Mouse (Mus musculus) lung, postnatal 0 days (tissue): Measurements from ENCODE around the gene Map3k6. TPM values are rescaled to one million over a fixed set of nuclear protein-coding genes. Genes with fewer than 3 reads are reported as not detected.

Experiments
- ATAC-seq: fragments of 200-750 bp; cut with Nextera tagmentation; 2 replicates; pipeline ENCODE4 v1.8.0; 2017; ENCODE audit warnings: moderate library complexity
- DNase-seq: peaks from one replicate; pipeline ENCODE4 v3.0.0-alpha.2; 2016; ENCODE audit warnings: low spot score
- H3K27ac ChIP-seq: fragments of 300-500 bp; sonication (generic); 2 replicates; pipeline ENCODE4 v1.5.1; 2014; ENCODE audit warnings: antibody characterized with exemption, mild to moderate bottlenecking, low read length, mixed read lengths
- H3K27me3 ChIP-seq: fragments of 300-500 bp; sonication (generic); replicated peaks from 2 replicates; pipeline ENCODE4 v1.6.1; 2014; ENCODE audit warnings: low read length, mixed read lengths; ENCODE audit not compliant: insufficient read depth
- H3K36me3 ChIP-seq: fragments of 300-500 bp; sonication (generic); 2 replicates; pipeline ENCODE4 v1.6.1; 2014; ENCODE audit warnings: low read length, mixed read lengths; ENCODE audit not compliant: insufficient read depth
- H3K4me1 ChIP-seq: fragments of 300-500 bp; sonication (generic); 2 replicates; pipeline ENCODE4 v1.6.1; 2014; ENCODE audit warnings: antibody characterized with exemption, low read depth, low read length, mixed read lengths; ENCODE audit not compliant: insufficient read depth
- H3K4me2 ChIP-seq: fragments of 300-500 bp; sonication (generic); replicated peaks from 2 replicates; pipeline ENCODE4 v1.6.1; 2014; ENCODE audit warnings: low read depth, mild to moderate bottlenecking, low read length, moderate library complexity, mixed read lengths
- H3K4me3 ChIP-seq: fragments of 300-500 bp; sonication (generic); 2 replicates; pipeline ENCODE4 v1.5.1; 2014; ENCODE audit warnings: low read depth, low read length
- H3K9ac ChIP-seq: fragments of 300-500 bp; sonication (generic); replicated peaks from 2 replicates; pipeline ENCODE4 v1.6.1; 2014; ENCODE audit warnings: low read depth, mild to moderate bottlenecking
- H3K9me3 ChIP-seq: fragments of 300-500 bp; sonication (generic); 2 replicates; pipeline ENCODE4 v1.6.1; 2016; ENCODE audit warnings: low read length, mixed read lengths
- CTCF ChIP-seq: IDR thresholded peaks from 2 replicates; pipeline ENCODE4 v1.5.1; 2016; ENCODE audit warnings: antibody characterized with exemption, mild to moderate bottlenecking
- EP300 ChIP-seq: IDR thresholded peaks from 2 replicates; pipeline ENCODE4 v1.6.1; 2016; ENCODE audit warnings: antibody characterized with exemption, mild to moderate bottlenecking, control low read depth
- WGBS: fragments of 180-500 bp; shearing (Covaris S2); extraction: QIAGEN DNeasy Blood & Tissue Kit; methylation state at CpG from one replicate; pipeline ENCODE4 v1.1.7; 2014; 5-methylcytosine and 5-hydroxymethylcytosine counted together
- polyA plus RNA-seq: library from polyadenylated mRNA; unstranded; fragments of >200 nt; fragmentation: Nextera tagmentation; extraction: Ambion mirVana; gene quantifications from 2 replicates; pipeline ENCODE4 v1.2.1, GENCODE M21; 2015

Map3k6 gene
- polyA plus RNA-seq, 1 experiment from 2014 or later = 18.7 TPM

DNA sequence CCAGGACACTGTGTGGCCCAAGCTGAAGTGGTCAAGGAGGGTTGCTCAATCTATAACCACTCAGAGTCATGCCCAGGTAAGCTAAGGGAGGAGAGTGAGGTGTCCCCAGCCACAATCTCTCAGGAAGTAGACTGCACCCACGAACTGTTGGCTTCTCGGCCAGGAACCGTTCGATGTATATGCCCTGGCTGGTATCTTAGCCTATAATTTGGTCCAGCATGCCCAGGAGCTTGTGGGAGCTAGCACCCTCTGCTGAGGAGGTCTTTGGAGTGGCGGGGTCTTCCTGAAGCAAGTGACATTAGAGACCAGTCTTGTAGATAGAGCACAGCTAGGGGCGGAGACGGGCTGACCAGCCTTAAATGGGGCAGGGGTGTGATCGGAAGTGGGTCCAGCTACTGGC, 18.9 kb upstream of the Map3k6 start:
- no peak overlapping the region for H3K9ac ChIP-seq
- WGBS = 83% methylated on average over 8 of the region's 8 CpGs
- TF ChIP-seq EP300 = no peak

GRCm38 (mm10) chr4:133223875-133224274, 16.7 kb upstream of the Map3k6 start:
- WGBS = 43% methylated on average over 5 of the region's 5 CpGs
- Histone ChIP-seq H3K36me3 (no peaks in the 10 kb centered on the region), H3K4me3 (no peak overlapping the region), H3K27ac (no peak overlapping the region), H3K9ac (no peak overlapping the region), H3K4me2 (no peak overlapping the region), H3K27me3 (no peaks in the 10 kb centered on the region), H3K9me3 (no peaks in the 10 kb centered on the region), H3K4me1 (peaks cover 7% of the 10 kb centered on the region)
- 0 out of 2 replicates have a peak, but pooled peaks have one; percentile 28 for ATAC-seq
- TF ChIP-seq EP300 (no peak), CTCF (no peak)
- no peak for DNase-seq

More for the DNA sequence above, 18.9 kb upstream of the Map3k6 start:
- Histone ChIP-seq H3K27ac (no peak overlapping the region), H3K4me1 (peaks cover 7% of the 10 kb centered on the region), H3K9me3 (no peaks in the 10 kb centered on the region), H3K4me2 (no peak overlapping the region), H3K27me3 (no peaks in the 10 kb centered on the region), H3K4me3 (no peak overlapping the region), H3K36me3 (no peaks in the 10 kb centered on the region)
- ATAC-seq (0 out of 2 replicates have a peak, but pooled peaks have one; percentile 29), DNase-seq (no peak)

DNA sequence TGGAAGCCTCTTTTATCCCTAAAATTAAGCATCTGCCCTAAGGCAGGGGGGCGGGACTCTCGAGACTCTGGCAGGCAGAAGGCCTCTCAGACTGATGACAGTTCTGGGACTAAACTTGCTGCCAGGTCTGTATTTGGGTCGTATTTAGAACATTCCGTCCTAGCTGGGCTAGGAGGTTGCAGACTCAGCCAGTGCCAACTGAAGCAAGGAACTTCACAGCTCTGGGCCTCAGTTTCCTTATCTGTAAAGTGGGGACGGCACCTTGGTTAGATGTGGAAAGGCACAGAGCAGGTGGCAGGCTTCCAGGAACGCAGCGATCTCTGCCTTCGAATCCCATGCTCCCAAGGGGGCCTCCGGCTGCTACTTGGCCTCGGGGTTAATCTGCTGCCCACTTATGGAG, 14.5 kb upstream of the Map3k6 start:
- peaks cover 3% of the 10 kb centered on the region for H3K4me1 ChIP-seq
- no peaks in the 10 kb centered on the region for H3K9me3 ChIP-seq
- H3K4me2 ChIP-seq = no peak overlapping the region
- no peak for TF ChIP-seq CTCF
- TF ChIP-seq EP300 = 0 out of 2 replicates have a peak, but pooled peaks have one; percentile 16
- H3K27me3 ChIP-seq = no peaks in the 10 kb centered on the region
- ATAC-seq (peak; percentile 38), DNase-seq (peak; percentile 56)
- WGBS = 62% methylated on average over 10 of the region's 10 CpGs
- no peak overlapping the region for H3K27ac ChIP-seq
- no peak overlapping the region for H3K4me3 ChIP-seq
- H3K9ac ChIP-seq = no peak overlapping the region
- no peaks in the 10 kb centered on the region for H3K36me3 ChIP-seq

- H3K9ac ChIP-seq = no peak overlapping the region
- H3K9me3 ChIP-seq = no peaks in the 10 kb centered on the region
- H3K4me2 ChIP-seq = no peak overlapping the region
- H3K27ac ChIP-seq = no peak overlapping the region
- WGBS = 70% methylated on average over 8 of the region's 8 CpGs
- DNase-seq (no peak), ATAC-seq (no peak)
- H3K4me1 ChIP-seq = peaks cover 3% of the 10 kb centered on the region
- H3K27me3 ChIP-seq = no peaks in the 10 kb centered on the region
- H3K4me3 ChIP-seq = no peak overlapping the region
- no peaks in the 10 kb centered on the region for H3K36me3 ChIP-seq
- TF ChIP-seq CTCF = no peak
These were observed 13.0 kb upstream of the Map3k6 start for GRCm38 (mm10) chr4:133227636-133228035.

DNA sequence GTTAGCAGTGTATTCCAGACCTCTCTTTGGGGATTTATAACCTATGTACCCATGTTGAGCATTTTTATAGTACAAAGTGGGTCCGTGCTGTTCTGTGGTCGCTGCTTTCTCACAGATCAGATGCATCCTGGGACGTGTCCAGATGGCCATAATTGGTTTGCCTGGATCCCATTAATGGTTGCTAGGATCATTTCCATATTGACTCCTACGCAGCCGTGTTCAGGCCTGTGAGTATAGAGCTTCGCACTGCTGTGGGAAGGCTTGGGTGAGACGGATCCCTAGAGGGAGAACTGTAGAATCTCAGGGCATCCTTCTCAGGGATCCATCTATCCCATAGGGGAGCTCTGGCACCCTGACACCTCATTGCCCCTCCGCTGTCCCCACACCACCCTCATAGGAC, 11.0 kb upstream of the Map3k6 start:
- TF ChIP-seq EP300 (no peak), CTCF (no peak)
- DNase-seq (no peak), ATAC-seq (no peak)
- no peaks in the 10 kb centered on the region for H3K27me3 ChIP-seq
- WGBS = 81% methylated on average over 8 of the region's 8 CpGs
- H3K9me3 ChIP-seq = no peaks in the 10 kb centered on the region
- H3K4me1 ChIP-seq = no peaks in the 10 kb centered on the region
- no peak overlapping the region for H3K27ac ChIP-seq
- H3K4me2 ChIP-seq = no peak overlapping the region
- no peak overlapping the region for H3K4me3 ChIP-seq
- no peak overlapping the region for H3K9ac ChIP-seq
- no peaks in the 10 kb centered on the region for H3K36me3 ChIP-seq

DNA sequence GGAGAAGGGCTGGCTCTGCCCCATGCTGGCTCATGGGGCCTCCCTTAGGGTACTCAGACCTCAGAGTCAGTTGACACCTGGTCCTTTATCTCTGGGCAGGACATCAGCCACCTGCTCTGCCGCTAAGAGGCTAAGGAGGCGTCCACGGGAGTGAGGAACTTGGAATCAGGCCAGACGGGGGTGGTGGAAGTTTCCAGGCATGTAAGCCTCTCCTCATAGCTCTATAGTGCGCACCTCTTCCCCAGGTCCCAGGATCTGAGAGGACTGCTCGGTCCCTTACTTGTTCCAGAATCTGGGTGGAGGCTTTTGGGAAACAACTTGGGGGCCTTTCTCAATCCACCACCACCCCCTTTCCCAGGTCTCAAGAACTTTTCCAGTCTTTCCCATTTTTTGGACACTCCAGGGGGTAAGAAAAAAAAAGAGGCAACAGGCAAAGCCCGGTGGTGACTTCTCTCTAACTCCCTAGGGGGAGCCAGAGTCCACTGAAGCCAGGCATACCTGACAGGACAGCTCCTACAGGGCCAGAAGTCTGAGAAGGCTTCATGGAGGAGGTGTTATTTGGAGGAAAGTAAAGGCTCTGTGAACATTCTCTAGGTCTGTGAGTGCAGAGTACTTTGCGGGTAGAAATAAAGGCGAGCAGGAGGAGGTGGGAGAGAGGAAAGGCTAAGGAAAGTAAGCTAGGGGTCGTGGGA, 7.2 kb upstream of the Map3k6 start:
- H3K9me3 ChIP-seq = no peaks in the 10 kb centered on the region
- no peak overlapping the region for H3K4me3 ChIP-seq
- no peak for TF ChIP-seq EP300
- peak; percentile 81 for TF ChIP-seq CTCF
- H3K36me3 ChIP-seq = no peaks in the 10 kb centered on the region
- H3K9ac ChIP-seq = no peak overlapping the region
- ATAC-seq = peak; percentile 57
- H3K27me3 ChIP-seq = no peaks in the 10 kb centered on the region
- 33% methylated on average over 10 of the region's 10 CpGs for WGBS
- no peaks in the 10 kb centered on the region for H3K4me1 ChIP-seq
- H3K4me2 ChIP-seq = no peak overlapping the region
- peak; percentile 81 for DNase-seq
- H3K27ac ChIP-seq = no peak overlapping the region
